Mouse (Mus musculus) heart, postnatal 25 days (tissue): ENCODE measurements around the gene Sh3pxd2a. TPM values are rescaled to one million over a fixed set of nuclear protein-coding genes. Genes with fewer than 3 reads are reported as not detected.
A peak's percentile ranks its signal among the peaks of the same experiment; 100 is the strongest.

Experiments used
- DNase-seq: peaks from one replicate; pipeline ENCODE4 v3.0.0; 2022; ENCODE audit warnings: low spot score
- intact Hi-C: fragments of 180-260 bp; cut with DNase I; formaldehyde crosslinking; loops from one replicate; pipeline ENCODE4 v1.15.1; 2025
- total RNA-seq, 2 experiments: library from RNA; stranded (reverse); gene quantifications; 2 replicates each; pipeline ENCODE4 v1.2.3; 2021

The Sh3pxd2a gene
- total RNA-seq, 2 experiments from 2014 or later = 63.5 to 63.6 TPM

- intact Hi-C loops = no loop called here
- no peak for DNase-seq
Observed at GRCm38 (mm10) chr19:47270520-47270919, 193.7 kb downstream of the Sh3pxd2a start.

GRCm38 (mm10) chr19:47269729-47270128 lies 194.5 kb downstream of the Sh3pxd2a start:
- DNase-seq = no peak
- intact Hi-C loops = loop anchor here (10.0 kb wide), 1 partner anchor 235 kb away; no protein-coding TSS in a partner anchor

GRCm38 (mm10) chr19:47267066-47267465 lies 197.1 kb downstream of the Sh3pxd2a start:
- intact Hi-C loops = loop anchor here (10.0 kb wide), 1 partner anchor 238 kb away; no protein-coding TSS in a partner anchor
- no peak for DNase-seq

- intact Hi-C loops = loop anchor here (10.0 kb wide), 1 partner anchor 239 kb away; no protein-coding TSS in a partner anchor
- DNase-seq = no peak
Observed at GRCm38 (mm10) chr19:47266070-47266801, 198.0 kb downstream of the Sh3pxd2a start.

GRCm38 (mm10) chr19:47264322-47265092 lies 199.7 kb downstream of the Sh3pxd2a start:
- intact Hi-C loops = loop anchor here (1.0 to 10.0 kb wide), 3 partner anchors 74 to 240 kb away; partner anchors contain the start of gene Neurl1a
- DNase-seq = peak; percentile 30

- intact Hi-C loops = loop anchor here (1.0 to 10.0 kb wide), 3 partner anchors 75 to 241 kb away; partner anchors contain the start of gene Neurl1a
Observed at GRCm38 (mm10) chr19:47263621-47264020, 200.6 kb downstream of the Sh3pxd2a start.

GRCm38 (mm10) chr19:47261196-47261595 lies 203.0 kb downstream of the Sh3pxd2a start:
- DNase-seq = no peak
- intact Hi-C loops = loop anchor here (5.0 to 10.0 kb wide), 2 partner anchors 84 to 244 kb away; partner anchors contain the start of gene Neurl1a

More at GRCm38 (mm10) chr19:47263621-47264020, 200.6 kb downstream of the Sh3pxd2a start:
- no peak for DNase-seq

GRCm38 (mm10) chr19:47259581-47259980 lies 204.6 kb downstream of the Sh3pxd2a start:
- DNase-seq = no peak
- intact Hi-C loops = no loop called here

GRCm38 (mm10) chr19:47255919-47256318 lies 208.3 kb downstream of the Sh3pxd2a start:
- intact Hi-C loops = no loop called here
- DNase-seq = no peak

- no peak for DNase-seq
- intact Hi-C loops = no loop called here
Observed at GRCm38 (mm10) chr19:47255036-47255435, 209.2 kb downstream of the Sh3pxd2a start.

GRCm38 (mm10) chr19:47253053-47253628 lies 211.1 kb downstream of the Sh3pxd2a start:
- intact Hi-C loops = no loop called here
- no peak for DNase-seq

- DNase-seq = no peak
- intact Hi-C loops = no loop called here
Observed at GRCm38 (mm10) chr19:47250931-47251330, 213.3 kb downstream of the Sh3pxd2a start.

- no peak for DNase-seq
- intact Hi-C loops = no loop called here
Observed at GRCm38 (mm10) chr19:47248906-47249568, 215.2 kb downstream of the Sh3pxd2a start.

GRCm38 (mm10) chr19:47248296-47248695 lies 215.9 kb downstream of the Sh3pxd2a start:
- intact Hi-C loops = no loop called here
- DNase-seq = no peak

- DNase-seq = no peak
- intact Hi-C loops = no loop called here
Observed at GRCm38 (mm10) chr19:47247791-47248190, 216.4 kb downstream of the Sh3pxd2a start.

- intact Hi-C loops = no loop called here
- no peak for DNase-seq
Observed at GRCm38 (mm10) chr19:47245512-47245911, 218.7 kb downstream of the Sh3pxd2a start.

- intact Hi-C loops = no loop called here
- DNase-seq = no peak
Observed at GRCm38 (mm10) chr19:47242227-47242626, 222.0 kb downstream of the Sh3pxd2a start.

- DNase-seq = no peak
- intact Hi-C loops = no loop called here
Observed at GRCm38 (mm10) chr19:47240957-47241356, 223.2 kb downstream of the Sh3pxd2a start.

- intact Hi-C loops = no loop called here
- no peak for DNase-seq
Observed at GRCm38 (mm10) chr19:47240076-47240475, 224.1 kb downstream of the Sh3pxd2a start.

GRCm38 (mm10) chr19:47233087-47233486 lies 231.1 kb downstream of the Sh3pxd2a start:
- intact Hi-C loops = no loop called here
- no peak for DNase-seq
